Mouse (Mus musculus) CD4-positive, CD25-positive, alpha-beta regulatory T cell, adult 4 months (primary cell): ENCODE data around the gene Ucp2. TPM values are rescaled to one million over a fixed set of nuclear protein-coding genes. Genes with fewer than 3 reads are reported as not detected.
A peak's percentile ranks its signal among the peaks of the same experiment; 100 is the strongest.

Source experiments
- ATAC-seq: one replicate; pipeline ENCODE4 v1.8.0; 2017
- polyA plus RNA-seq, 2 experiments: library from polyadenylated mRNA; unstranded; fragments of 100-300 nt; shearing (Covaris generic); gene quantifications; one replicate each; pipeline ENCODE4 v1.2.1; 2017

Gene Ucp2
- 1,000 to 10,000 TPM; 1,055 to 1,337 TPM for polyA plus RNA-seq

DNA sequence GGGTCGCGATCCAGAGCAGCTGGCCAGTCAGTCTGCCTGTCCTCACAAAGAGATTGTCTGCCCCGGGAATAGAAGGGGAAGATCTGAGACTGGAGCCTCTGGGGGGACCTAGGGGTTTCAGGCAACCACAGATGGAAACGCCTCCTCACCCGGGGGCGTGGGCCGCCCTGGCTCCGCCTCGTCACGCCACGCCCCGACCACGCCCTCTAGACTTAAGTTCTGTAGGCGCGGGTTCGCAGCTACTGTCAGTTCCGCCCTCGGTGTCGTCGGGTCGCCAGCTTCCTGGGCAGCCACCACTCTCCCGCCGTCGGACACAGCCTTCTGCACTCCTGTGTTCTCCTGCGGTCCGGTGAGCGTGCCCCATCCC, at the start of gene Ucp2:
TSS of gene Ucp2 (plus strand) at position 221 of the 367 bp plus-strand sequence.
- ATAC-seq: peak; percentile 62

GRCm38 (mm10) chr7:100443728-100444127, 49.4 kb upstream of the Ucp2 start:
- ATAC-seq: no peak

GRCm38 (mm10) chr7:100446271-100446670, 46.9 kb upstream of the Ucp2 start:
- ATAC-seq: no peak

DNA sequence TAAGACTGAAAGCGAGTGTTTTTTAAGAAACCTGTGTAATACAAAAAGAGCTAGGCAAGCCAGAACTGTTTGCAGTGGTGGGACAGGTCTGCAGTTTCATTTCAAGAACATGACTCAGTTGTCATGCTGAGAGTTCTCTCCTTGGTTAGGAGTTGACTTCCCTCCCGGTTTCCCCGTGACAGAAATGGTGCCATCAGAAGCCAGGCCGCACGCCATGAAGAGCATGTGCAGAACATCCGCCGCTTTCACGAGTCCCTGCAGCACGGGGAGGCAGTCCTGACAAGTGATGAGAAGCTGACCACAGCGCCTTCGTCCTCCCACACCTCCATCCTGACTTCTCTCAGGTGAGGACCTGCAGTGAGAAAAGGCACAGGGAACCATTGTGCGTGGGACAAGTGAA, 44.6 kb upstream of the Ucp2 start:
- ATAC-seq: peak; percentile 7

DNA sequence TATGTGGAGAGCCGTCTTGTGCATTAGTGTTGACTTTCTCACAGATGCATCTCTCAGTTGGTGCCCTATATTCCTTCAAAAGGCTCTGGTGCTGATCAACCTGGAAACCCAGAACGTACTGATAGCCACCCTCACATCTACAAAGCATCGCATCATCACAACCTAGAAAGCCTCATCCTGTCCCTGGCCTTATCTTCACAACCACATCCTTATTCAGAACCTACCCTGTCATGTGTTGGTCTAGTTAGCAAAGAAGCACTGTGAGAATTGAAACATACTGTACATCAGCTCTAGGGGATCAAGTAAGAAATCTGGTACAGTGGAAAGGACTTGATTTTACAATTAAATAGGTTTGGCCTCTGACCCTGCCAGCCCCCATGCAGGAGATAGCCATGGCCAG, 44.2 kb upstream of the Ucp2 start:
- ATAC-seq: peak; percentile 99

DNA sequence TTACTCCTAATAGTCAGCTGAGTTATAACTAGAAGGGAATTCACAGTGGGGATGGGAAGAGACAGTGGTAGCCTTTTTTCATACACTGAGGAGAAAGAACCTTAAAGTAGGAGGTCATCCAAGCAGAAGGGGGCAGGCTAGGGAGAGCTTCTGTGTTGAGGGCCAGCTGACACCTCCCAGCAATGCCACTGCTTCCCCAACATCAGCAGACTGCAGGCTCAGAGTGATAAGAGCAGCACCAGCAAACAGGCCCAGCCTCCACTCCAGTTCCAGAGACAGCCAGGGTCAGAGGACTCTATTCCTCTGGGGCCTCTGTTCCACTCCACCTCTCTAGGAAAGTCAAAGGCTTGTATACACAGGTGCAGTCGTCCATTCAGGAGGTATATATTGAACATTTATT, 35.0 kb upstream of the Ucp2 start:
- no peak for ATAC-seq

DNA sequence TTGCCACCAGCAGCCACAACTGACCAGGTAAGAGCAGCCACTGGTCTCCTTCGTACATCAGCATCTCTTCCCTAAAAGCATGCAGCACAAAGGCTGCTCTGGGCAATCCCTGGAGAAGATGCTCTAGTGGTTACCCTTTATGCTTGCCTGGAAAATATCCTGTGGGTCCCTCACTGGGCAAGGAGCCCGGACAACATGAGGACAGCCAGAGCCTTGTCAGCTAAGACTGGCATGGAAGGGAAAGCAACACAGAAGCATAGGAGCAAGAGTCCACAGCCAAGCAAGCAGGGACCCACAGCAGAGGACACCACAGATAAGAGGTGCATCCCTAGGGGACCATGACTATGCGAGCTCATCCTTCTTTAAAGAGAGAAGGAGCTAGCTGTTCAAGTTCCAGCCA, 33.3 kb upstream of the Ucp2 start:
- no peak for ATAC-seq

GRCm38 (mm10) chr7:100461621-100462151, 31.5 kb upstream of the Ucp2 start:
- no peak for ATAC-seq

DNA sequence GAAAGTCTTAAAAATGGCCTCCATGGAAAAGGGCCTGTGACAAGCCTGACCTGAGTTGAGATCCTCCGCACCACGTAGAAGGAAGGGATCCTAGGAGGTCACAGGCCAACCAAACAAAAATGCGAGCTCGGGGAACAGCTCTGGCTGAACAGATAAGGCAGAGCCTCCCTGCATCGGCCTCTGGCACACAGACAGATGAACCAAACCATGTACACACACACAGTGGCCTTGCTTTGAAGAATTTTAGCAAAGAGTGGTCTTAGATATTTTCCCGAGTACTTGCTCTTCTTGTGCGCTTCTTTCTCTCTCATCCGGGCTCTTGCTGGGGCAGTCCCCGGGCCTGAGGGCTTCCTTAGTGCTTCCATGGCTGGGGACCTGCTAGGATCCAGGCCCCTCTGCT, 29.9 kb upstream of the Ucp2 start:
- no peak for ATAC-seq

DNA sequence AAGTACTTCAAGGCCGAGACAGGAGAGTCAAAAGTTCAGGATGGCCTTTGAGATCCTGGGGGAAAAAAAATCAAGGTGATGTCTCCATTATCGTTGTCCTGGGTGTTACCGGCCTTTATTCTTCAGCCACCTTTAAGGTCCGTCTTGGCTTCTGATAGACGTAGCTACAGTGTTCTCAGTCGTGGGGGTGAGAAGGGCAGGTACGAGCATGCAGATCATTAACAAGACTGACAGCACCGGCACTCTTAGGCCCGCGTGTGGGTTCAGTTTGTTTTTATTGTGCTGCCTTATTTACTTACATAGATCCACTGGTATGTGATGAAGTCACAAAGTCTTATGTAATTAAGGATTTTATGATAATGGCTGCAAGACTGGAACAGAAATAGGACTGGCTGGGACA, 29.4 kb upstream of the Ucp2 start:
- ATAC-seq: no peak

DNA sequence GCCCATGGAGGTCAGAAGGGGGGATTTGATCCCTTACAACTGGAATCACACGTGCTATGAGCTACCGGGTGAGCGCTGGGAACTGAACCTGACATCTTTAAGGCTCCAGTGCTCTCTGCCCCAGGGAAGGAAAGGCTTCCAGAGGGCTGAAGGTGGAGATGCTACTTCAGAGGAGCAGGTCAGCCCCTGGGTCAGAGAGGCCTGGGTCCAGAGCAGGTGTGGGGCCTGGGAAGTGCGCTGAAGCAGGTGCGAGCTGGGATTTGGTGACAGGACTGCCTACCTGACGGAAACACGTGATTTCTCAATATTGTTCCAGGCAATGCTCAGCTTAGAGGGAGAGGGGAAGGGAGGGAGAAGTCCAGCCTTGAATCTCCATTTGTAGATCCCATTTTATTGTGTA, 28.9 kb upstream of the Ucp2 start:
- ATAC-seq: no peak

GRCm38 (mm10) chr7:100465248-100465647, 27.9 kb upstream of the Ucp2 start:
- ATAC-seq: no peak

- ATAC-seq: no peak
Measured at GRCm38 (mm10) chr7:100465656-100466309, 27.4 kb upstream of the Ucp2 start.

- no peak for ATAC-seq
Measured at GRCm38 (mm10) chr7:100466781-100467510, 26.2 kb upstream of the Ucp2 start.

DNA sequence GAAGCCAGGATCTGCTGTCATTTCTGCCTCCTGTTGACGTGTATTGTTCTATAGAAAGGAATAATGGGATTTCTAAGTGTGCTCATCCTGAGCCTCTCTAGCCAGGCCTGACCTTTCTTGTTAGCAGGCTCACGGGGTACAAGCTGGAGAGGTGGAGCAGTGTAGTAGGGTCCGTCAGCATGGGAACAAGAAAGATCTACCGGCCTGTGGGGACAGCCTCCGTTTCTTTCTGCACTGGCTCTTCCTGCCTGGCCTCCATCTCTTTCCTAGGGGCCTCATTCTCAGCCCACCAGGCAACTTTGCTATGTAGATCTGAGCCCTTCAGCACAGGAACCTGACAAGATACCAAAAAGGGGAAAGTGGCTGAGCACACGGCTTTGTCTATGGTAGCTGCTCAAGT, 24.4 kb upstream of the Ucp2 start:
- ATAC-seq: no peak

- no peak for ATAC-seq
Measured at GRCm38 (mm10) chr7:100469502-100469901, 23.6 kb upstream of the Ucp2 start.

- no peak for ATAC-seq
Measured at GRCm38 (mm10) chr7:100470796-100471406, 22.2 kb upstream of the Ucp2 start.

DNA sequence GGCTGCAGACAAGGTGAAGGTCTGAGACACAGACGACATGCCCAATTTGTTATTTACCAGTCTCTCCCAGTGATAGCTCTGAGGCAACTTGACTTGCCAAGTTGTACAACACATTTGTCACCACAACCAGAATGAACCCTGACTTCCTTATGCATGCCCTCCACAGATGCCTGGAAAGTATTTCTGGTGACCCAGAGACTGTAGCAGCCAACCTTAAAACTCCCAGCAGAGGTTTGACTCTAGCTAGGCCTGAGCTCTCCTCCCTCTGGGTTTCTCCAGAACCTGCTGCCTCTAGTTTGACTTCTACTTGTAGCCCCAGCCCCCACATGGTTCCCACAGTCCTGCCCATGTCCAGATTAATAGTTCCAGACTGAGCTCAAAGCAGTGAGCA, 21.7 kb upstream of the Ucp2 start:
- ATAC-seq: no peak

DNA sequence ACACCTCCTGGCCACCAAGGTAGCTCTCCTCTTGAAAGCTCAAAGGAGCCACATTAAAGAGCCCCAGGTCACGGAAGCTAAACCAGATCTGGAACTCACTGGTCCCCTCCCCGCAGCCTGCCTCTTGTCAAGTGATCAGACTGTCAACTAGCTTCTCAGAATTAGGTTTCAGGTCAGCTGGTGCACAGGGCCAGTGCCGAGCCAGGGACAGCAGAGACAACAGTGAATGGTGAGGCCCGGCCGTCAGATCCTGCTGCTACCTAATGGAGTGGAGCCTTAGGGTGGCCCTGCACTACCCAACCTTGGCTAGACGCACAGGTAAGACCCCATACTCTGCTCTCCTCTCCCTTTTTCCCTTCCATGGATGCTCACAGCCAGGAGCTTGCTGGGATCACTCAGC, 20.4 kb upstream of the Ucp2 start, which contains the start of gene Ucp3:
TSS of gene Ucp3 (plus strand) at position 214 of the 400 bp plus-strand sequence.
- ATAC-seq: no peak

- ATAC-seq: no peak
Measured at GRCm38 (mm10) chr7:100473846-100474454, 19.2 kb upstream of the Ucp2 start.

DNA sequence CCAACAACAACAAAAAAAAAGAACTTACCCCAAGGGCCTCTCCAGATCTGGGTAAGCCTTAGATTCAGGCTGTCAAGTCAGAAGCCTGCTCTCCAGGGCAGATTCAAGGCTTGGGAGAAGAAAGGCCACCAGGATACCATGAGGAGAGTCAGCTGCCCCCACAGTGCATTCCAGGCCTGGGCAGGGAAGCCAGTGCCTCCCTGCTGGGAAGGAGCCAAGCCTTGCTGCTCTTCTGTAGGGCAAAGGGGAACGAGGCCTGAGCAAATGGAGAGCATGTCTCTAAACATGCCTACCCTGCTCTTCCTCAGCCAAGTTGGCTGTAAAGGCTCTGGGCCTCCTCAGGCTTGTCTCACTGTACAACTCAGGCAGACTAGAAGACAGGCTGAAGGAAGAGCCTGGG, 18.5 kb upstream of the Ucp2 start:
- ATAC-seq: no peak

DNA sequence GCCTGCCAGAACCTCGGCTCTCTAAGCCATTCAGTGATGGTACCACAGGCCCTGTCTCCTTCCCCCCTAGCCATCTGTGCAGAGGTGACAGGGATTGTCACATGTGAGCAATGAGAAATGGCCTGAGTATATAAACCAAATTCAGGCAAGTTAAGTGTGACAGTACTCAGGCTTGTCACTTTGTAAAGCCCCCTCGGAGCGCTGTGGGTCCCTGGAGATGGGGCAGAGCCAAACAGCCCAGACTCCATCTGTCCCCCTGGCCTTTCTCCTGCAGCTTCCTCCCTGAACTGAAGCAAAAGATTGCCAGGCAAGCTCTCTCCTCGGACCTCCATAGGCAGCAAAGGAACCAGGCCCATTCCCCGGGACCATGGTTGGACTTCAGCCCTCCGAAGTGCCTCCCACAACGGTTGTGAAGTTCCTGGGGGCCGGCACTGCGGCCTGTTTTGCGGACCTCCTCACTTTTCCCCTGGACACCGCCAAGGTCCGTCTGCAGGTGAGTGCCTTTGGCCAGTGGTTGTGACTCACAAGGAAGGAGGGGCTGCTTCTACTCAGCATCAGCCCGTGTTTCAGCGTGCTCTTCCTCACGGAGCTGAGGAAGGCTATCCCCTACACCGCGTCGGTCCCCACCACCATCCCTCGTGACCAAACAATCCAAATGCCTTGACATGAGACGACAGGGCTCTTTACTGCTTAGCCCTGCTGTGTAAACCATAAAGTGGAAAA, 13.9 kb upstream of the Ucp2 start:
- no peak for ATAC-seq

DNA sequence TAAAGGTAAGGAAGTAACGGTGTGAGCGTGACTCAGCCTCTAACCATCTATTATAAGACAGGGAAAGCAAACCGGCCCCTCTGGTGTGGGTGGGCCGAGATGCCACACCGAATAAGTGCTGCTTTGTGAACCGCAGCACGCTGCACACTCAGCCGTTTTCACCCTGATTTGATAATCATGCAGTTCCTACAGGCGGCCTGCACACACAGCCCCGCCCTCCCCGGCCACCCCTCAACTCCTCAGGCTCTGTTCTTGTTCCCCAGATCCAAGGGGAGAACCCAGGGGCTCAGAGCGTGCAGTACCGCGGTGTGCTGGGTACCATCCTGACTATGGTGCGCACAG, 13.3 kb upstream of the Ucp2 start:
- ATAC-seq: no peak
